Mouse (Mus musculus): ENCODE measurements around the gene Pam. TPM values are rescaled to one million over a fixed set of nuclear protein-coding genes. Genes with fewer than 3 reads are reported as not detected.

The Pam gene
- polyA plus RNA-seq, 1 experiment from 2014 or later, result 77.3 TPM

- no peaks in the 10 kb centered on the region for H3K4me1 ChIP-seq (ENCODE audit: control insufficient read depth, insufficient read depth, low read length)
- H3K4me3 ChIP-seq (ENCODE audit: low read depth, low read length), result no peak overlapping the region
- ATAC-seq (ENCODE audit: insufficient number of reproducible peaks, insufficient read depth, low FRiP score, low read depth), result no peak
- H3K4me2 ChIP-seq (replicated peaks; ENCODE audit: low read depth, low read length), result no peak overlapping the region
- H3K27ac ChIP-seq (ENCODE audit: low read length), result no peak overlapping the region
- H3K9me3 ChIP-seq (ENCODE audit: control insufficient read depth, low read depth, low read length), result no peaks in the 10 kb centered on the region
- WGBS, result 72% methylated on average over 2 of the region's 2 CpGs
- no peaks in the 10 kb centered on the region for H3K36me3 ChIP-seq (ENCODE audit: control insufficient read depth, insufficient read depth, low read length)
- H3K27me3 ChIP-seq (ENCODE audit: control insufficient read depth, insufficient read depth, low read length), result no peaks in the 10 kb centered on the region
- no peak overlapping the region for H3K9ac ChIP-seq (replicated peaks; ENCODE audit: low read depth, low read length)
Measured at GRCm38 (mm10) chr1:98042425-98042824, 53.0 kb downstream of the Pam start.

DNA sequence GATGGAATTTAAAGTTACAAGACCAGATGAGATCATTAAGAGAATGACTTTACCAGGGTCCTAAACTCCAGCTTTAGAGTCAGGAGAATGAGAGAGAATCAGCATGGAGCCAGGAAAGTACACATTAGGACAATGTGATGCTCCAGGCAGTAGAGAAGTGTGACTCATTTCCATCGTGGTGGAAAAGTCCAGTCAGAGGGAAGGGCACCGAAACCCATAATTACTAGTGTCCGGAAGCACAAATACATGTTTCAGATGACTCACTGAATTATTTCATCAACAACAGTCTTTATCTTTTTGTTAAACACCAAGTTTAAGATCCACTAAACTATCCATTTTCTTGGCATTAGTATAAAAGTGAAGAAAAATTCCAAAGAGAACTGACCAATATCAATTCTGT lies 57.2 kb downstream of the Pam start:
- Histone ChIP-seq H3K27ac (ENCODE audit: low read length) (no peak overlapping the region), H3K9me3 (ENCODE audit: control insufficient read depth, low read depth, low read length) (no peaks in the 10 kb centered on the region), H3K4me3 (ENCODE audit: low read depth, low read length) (no peak overlapping the region), H3K4me1 (ENCODE audit: control insufficient read depth, insufficient read depth, low read length) (no peaks in the 10 kb centered on the region), H3K36me3 (ENCODE audit: control insufficient read depth, insufficient read depth, low read length) (no peaks in the 10 kb centered on the region), H3K9ac (replicated peaks; ENCODE audit: low read depth, low read length) (no peak overlapping the region), H3K27me3 (ENCODE audit: control insufficient read depth, insufficient read depth, low read length) (no peaks in the 10 kb centered on the region), H3K4me2 (replicated peaks; ENCODE audit: low read depth, low read length) (no peak overlapping the region)
- 86% methylated on average over 3 of the region's 3 CpGs for WGBS
- no peak for ATAC-seq (ENCODE audit: insufficient number of reproducible peaks, insufficient read depth, low FRiP score, low read depth)

GRCm38 (mm10) chr1:98035736-98036135 lies 59.7 kb downstream of the Pam start:
- Histone ChIP-seq H3K4me2 (replicated peaks; ENCODE audit: low read depth, low read length) (no peak overlapping the region), H3K27ac (ENCODE audit: low read length) (no peak overlapping the region), H3K4me3 (ENCODE audit: low read depth, low read length) (no peak overlapping the region), H3K9me3 (ENCODE audit: control insufficient read depth, low read depth, low read length) (no peaks in the 10 kb centered on the region), H3K36me3 (ENCODE audit: control insufficient read depth, insufficient read depth, low read length) (no peaks in the 10 kb centered on the region), H3K4me1 (ENCODE audit: control insufficient read depth, insufficient read depth, low read length) (no peaks in the 10 kb centered on the region), H3K27me3 (ENCODE audit: control insufficient read depth, insufficient read depth, low read length) (no peaks in the 10 kb centered on the region), H3K9ac (replicated peaks; ENCODE audit: low read depth, low read length) (no peak overlapping the region)
- WGBS, result 70% methylated on average over 2 of the region's 2 CpGs
- ATAC-seq (ENCODE audit: insufficient number of reproducible peaks, insufficient read depth, low FRiP score, low read depth), result no peak

DNA sequence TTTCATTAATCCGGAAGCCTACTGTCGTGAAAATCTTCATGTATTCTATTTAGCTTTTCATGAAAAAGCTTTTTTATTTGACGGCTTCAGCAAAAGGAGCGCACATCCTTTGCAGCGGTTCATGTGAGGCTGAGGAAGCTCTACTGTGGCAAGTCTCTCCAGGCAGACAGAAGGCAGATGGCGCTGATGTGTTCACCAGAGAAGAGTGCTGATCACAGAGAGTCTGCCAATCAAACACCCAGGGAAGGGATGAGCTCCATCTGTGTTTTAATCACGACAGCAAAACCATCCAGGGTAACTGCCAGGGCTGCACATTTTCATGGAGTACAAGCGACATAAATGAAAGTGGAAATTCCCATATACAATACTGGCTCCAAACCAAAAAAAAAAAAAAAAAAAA lies 63.6 kb downstream of the Pam start:
- Histone ChIP-seq H3K9ac (replicated peaks; ENCODE audit: low read depth, low read length) (no peak overlapping the region), H3K4me1 (ENCODE audit: control insufficient read depth, insufficient read depth, low read length) (no peaks in the 10 kb centered on the region), H3K4me2 (replicated peaks; ENCODE audit: low read depth, low read length) (no peak overlapping the region), H3K4me3 (ENCODE audit: low read depth, low read length) (no peak overlapping the region), H3K27ac (ENCODE audit: low read length) (no peak overlapping the region), H3K36me3 (ENCODE audit: control insufficient read depth, insufficient read depth, low read length) (no peaks in the 10 kb centered on the region), H3K9me3 (ENCODE audit: control insufficient read depth, low read depth, low read length) (no peaks in the 10 kb centered on the region), H3K27me3 (ENCODE audit: control insufficient read depth, insufficient read depth, low read length) (no peaks in the 10 kb centered on the region)
- WGBS, result 85% methylated on average over 8 of the region's 8 CpGs
- ATAC-seq (ENCODE audit: insufficient number of reproducible peaks, insufficient read depth, low FRiP score, low read depth), result no peak

GRCm38 (mm10) chr1:98029025-98029424 lies 66.4 kb downstream of the Pam start:
- Histone ChIP-seq H3K36me3 (ENCODE audit: control insufficient read depth, insufficient read depth, low read length) (no peaks in the 10 kb centered on the region), H3K4me1 (ENCODE audit: control insufficient read depth, insufficient read depth, low read length) (no peaks in the 10 kb centered on the region), H3K9me3 (ENCODE audit: control insufficient read depth, low read depth, low read length) (no peaks in the 10 kb centered on the region), H3K9ac (replicated peaks; ENCODE audit: low read depth, low read length) (no peak overlapping the region), H3K27ac (ENCODE audit: low read length) (no peak overlapping the region), H3K4me3 (ENCODE audit: low read depth, low read length) (no peak overlapping the region), H3K4me2 (replicated peaks; ENCODE audit: low read depth, low read length) (no peak overlapping the region), H3K27me3 (ENCODE audit: control insufficient read depth, insufficient read depth, low read length) (no peaks in the 10 kb centered on the region)
- no peak for ATAC-seq (ENCODE audit: insufficient number of reproducible peaks, insufficient read depth, low FRiP score, low read depth)
- WGBS, result 84% methylated on average over 5 of the region's 5 CpGs

- no peak for ATAC-seq (ENCODE audit: insufficient number of reproducible peaks, insufficient read depth, low FRiP score, low read depth)
- no peak overlapping the region for H3K27ac ChIP-seq (ENCODE audit: low read length)
Measured at GRCm38 (mm10) chr1:98028468-98028867, 67.0 kb downstream of the Pam start.

DNA sequence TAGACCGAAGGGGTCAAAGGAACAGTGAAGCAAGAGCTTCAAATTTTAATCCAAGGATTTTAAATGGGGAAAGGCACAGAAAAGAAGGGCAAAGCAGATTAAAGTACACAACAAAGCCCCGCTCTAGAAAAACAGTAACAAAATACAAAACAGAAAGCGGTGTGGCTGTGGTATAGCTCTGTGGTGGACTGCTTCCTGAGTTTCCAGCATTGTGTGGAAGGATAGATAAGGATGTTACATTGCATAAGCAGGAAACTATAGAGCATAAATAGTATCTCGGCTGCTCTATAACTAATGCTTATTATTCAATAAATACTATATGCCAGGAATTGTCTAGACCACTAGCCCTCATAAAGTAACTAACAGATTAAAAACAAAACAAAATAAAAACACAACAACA lies 67.5 kb downstream of the Pam start:
- Histone ChIP-seq H3K9me3 (ENCODE audit: control insufficient read depth, low read depth, low read length) (no peaks in the 10 kb centered on the region), H3K27me3 (ENCODE audit: control insufficient read depth, insufficient read depth, low read length) (no peaks in the 10 kb centered on the region), H3K4me2 (replicated peaks; ENCODE audit: low read depth, low read length) (no peak overlapping the region), H3K27ac (ENCODE audit: low read length) (no peak overlapping the region), H3K4me3 (ENCODE audit: low read depth, low read length) (no peak overlapping the region), H3K36me3 (ENCODE audit: control insufficient read depth, insufficient read depth, low read length) (no peaks in the 10 kb centered on the region), H3K4me1 (ENCODE audit: control insufficient read depth, insufficient read depth, low read length) (no peaks in the 10 kb centered on the region), H3K9ac (replicated peaks; ENCODE audit: low read depth, low read length) (no peak overlapping the region)
- 89% methylated on average over 4 of the region's 4 CpGs for WGBS
- no peak for ATAC-seq (ENCODE audit: insufficient number of reproducible peaks, insufficient read depth, low FRiP score, low read depth)

More at GRCm38 (mm10) chr1:98028468-98028867, 67.0 kb downstream of the Pam start:
- Histone ChIP-seq H3K4me3 (ENCODE audit: low read depth, low read length) (no peak overlapping the region), H3K4me1 (ENCODE audit: control insufficient read depth, insufficient read depth, low read length) (no peaks in the 10 kb centered on the region), H3K36me3 (ENCODE audit: control insufficient read depth, insufficient read depth, low read length) (no peaks in the 10 kb centered on the region), H3K4me2 (replicated peaks; ENCODE audit: low read depth, low read length) (no peak overlapping the region), H3K9ac (replicated peaks; ENCODE audit: low read depth, low read length) (no peak overlapping the region), H3K27me3 (ENCODE audit: control insufficient read depth, insufficient read depth, low read length) (no peaks in the 10 kb centered on the region), H3K9me3 (ENCODE audit: control insufficient read depth, low read depth, low read length) (no peaks in the 10 kb centered on the region)
- 89% methylated on average over 5 of the region's 5 CpGs for WGBS

- Histone ChIP-seq H3K9me3 (ENCODE audit: control insufficient read depth, low read depth, low read length) (no peaks in the 10 kb centered on the region), H3K4me3 (ENCODE audit: low read depth, low read length) (no peak overlapping the region), H3K9ac (replicated peaks; ENCODE audit: low read depth, low read length) (no peak overlapping the region), H3K4me1 (ENCODE audit: control insufficient read depth, insufficient read depth, low read length) (no peaks in the 10 kb centered on the region), H3K27me3 (ENCODE audit: control insufficient read depth, insufficient read depth, low read length) (no peaks in the 10 kb centered on the region), H3K4me2 (replicated peaks; ENCODE audit: low read depth, low read length) (no peak overlapping the region), H3K27ac (ENCODE audit: low read length) (no peak overlapping the region), H3K36me3 (ENCODE audit: control insufficient read depth, insufficient read depth, low read length) (no peaks in the 10 kb centered on the region)
- 83% methylated on average over 6 of the region's 6 CpGs for WGBS
- no peak for ATAC-seq (ENCODE audit: insufficient number of reproducible peaks, insufficient read depth, low FRiP score, low read depth)
Measured at GRCm38 (mm10) chr1:98025924-98026640, 69.4 kb downstream of the Pam start.

DNA sequence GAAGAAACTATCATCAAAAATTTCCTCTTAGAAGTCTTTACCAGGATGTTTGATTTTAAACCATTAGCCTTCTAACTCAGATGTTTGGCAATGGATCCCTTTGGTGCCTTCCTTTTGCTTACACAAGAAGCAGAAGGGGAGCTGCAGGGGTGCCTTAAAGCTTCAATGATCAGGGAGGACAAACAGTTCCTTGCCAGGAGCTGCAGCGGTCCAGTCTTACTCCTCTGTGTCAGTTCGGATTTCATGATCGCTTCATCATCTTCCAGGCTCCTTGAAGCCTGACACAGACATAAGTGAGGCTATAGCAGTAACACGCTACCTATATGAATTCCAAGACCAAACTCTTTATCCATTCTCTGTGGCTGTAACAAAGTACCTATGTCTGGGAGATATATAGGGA lies 71.6 kb downstream of the Pam start:
- WGBS, result 87% methylated on average over 4 of the region's 4 CpGs
- Histone ChIP-seq H3K9ac (replicated peaks; ENCODE audit: low read depth, low read length) (no peak overlapping the region), H3K27ac (ENCODE audit: low read length) (no peak overlapping the region), H3K9me3 (ENCODE audit: control insufficient read depth, low read depth, low read length) (no peaks in the 10 kb centered on the region), H3K36me3 (ENCODE audit: control insufficient read depth, insufficient read depth, low read length) (no peaks in the 10 kb centered on the region), H3K4me3 (ENCODE audit: low read depth, low read length) (no peak overlapping the region), H3K4me2 (replicated peaks; ENCODE audit: low read depth, low read length) (no peak overlapping the region), H3K27me3 (ENCODE audit: control insufficient read depth, insufficient read depth, low read length) (no peaks in the 10 kb centered on the region), H3K4me1 (ENCODE audit: control insufficient read depth, insufficient read depth, low read length) (no peaks in the 10 kb centered on the region)
- ATAC-seq (ENCODE audit: insufficient number of reproducible peaks, insufficient read depth, low FRiP score, low read depth), result no peak

Data from stomach, embryonic 14.5 days (tissue).